Mouse (Mus musculus) ES-Bruce4 (cell line): ENCODE data around the gene Auts2. TPM values are rescaled to one million over a fixed set of nuclear protein-coding genes. Genes with fewer than 3 reads are reported as not detected.

Experiments
- H3K27ac ChIP-seq: 2 replicates; pipeline ENCODE4 v1.5.1; 2012; ENCODE audit warnings: low read length, inconsistent platforms; ENCODE audit not compliant: insufficient read depth
- H3K27me3 ChIP-seq: 2 replicates; pipeline ENCODE4 v1.6.1; 2012; ENCODE audit warnings: mild to moderate bottlenecking, low read length, inconsistent platforms; ENCODE audit not compliant: control insufficient read depth, poor library complexity, insufficient read depth, severe bottlenecking
- H3K36me3 ChIP-seq: 2 replicates; pipeline ENCODE4 v1.6.1; 2012; ENCODE audit warnings: inconsistent platforms, mild to moderate bottlenecking, low read length, moderate library complexity; ENCODE audit not compliant: control insufficient read depth, poor library complexity, insufficient read depth, severe bottlenecking
- H3K4me1 ChIP-seq: one replicate; pipeline ENCODE4 v1.8.1; 2011; ENCODE audit warnings: low read length; ENCODE audit not compliant: control insufficient read depth, insufficient read depth
- H3K4me3 ChIP-seq: 2 replicates; pipeline ENCODE4 v1.5.1; 2011; ENCODE audit warnings: low read depth, mild to moderate bottlenecking, low read length
- H3K9ac ChIP-seq: 2 replicates; pipeline ENCODE4 v1.6.1; 2012; ENCODE audit warnings: low read depth, mild to moderate bottlenecking, inconsistent platforms; ENCODE audit not compliant: poor library complexity, severe bottlenecking
- H3K9me3 ChIP-seq: replicated peaks from 2 replicates; pipeline ENCODE4 v1.6.1; 2012; ENCODE audit warnings: mild to moderate bottlenecking, low read length, inconsistent platforms; ENCODE audit not compliant: control insufficient read depth, poor library complexity, insufficient read depth, severe bottlenecking
- CTCF ChIP-seq: IDR thresholded peaks from one replicate; pipeline ENCODE4 v1.8.1; 2011; ENCODE audit warnings: low read depth, low read length
- EP300 ChIP-seq: IDR thresholded peaks from 2 replicates; pipeline ENCODE4 v1.6.1; 2011; ENCODE audit warnings: low read depth, low read length; ENCODE audit not compliant: insufficient read depth
- POLR2A ChIP-seq: IDR thresholded peaks from one replicate; pipeline ENCODE4 v1.8.1; 2011; ENCODE audit warnings: low read length; ENCODE audit not compliant: insufficient read depth
- polyA plus RNA-seq: library from polyadenylated mRNA; stranded (reverse); fragments of >200 nt; gene quantifications from 2 replicates; pipeline ENCODE4 v1.2.4, GENCODE M21; 2011; ENCODE audit warnings: low read depth; ENCODE audit not compliant: missing spikeins, insufficient read depth, insufficient read length

Gene Auts2
- polyA plus RNA-seq, 1 experiment, result 23.4 TPM

DNA sequence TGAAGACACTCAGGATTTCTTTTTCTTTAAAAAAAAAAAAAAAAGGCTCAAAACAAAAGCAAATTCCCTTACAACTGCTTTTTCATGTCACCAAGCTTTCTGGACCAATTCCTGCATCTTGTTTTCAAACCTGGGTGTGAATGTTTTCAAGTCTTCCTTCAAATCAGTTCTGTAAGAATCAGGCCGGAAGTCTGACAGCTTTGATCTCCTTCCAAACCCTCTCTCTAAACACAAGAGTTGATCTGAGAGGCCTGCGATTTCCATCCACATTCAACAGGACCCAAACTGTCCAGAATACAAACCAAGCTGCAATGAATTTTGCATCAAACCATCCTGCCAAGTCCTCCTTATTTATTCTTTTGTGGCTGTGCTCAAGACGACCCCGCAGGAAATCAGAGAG lies 737.9 kb downstream of the Auts2 start:
- TF ChIP-seq POLR2A (no peak), EP300 (no peak), CTCF (no peak)
- no peaks in the 10 kb centered on the region for H3K36me3 ChIP-seq
- H3K9ac ChIP-seq, result no peak overlapping the region
- no peaks in the 10 kb centered on the region for H3K9me3 ChIP-seq
- H3K4me1 ChIP-seq, result no peaks in the 10 kb centered on the region
- H3K27ac ChIP-seq, result no peak overlapping the region
- H3K27me3 ChIP-seq, result no peaks in the 10 kb centered on the region
- no peak overlapping the region for H3K4me3 ChIP-seq

DNA sequence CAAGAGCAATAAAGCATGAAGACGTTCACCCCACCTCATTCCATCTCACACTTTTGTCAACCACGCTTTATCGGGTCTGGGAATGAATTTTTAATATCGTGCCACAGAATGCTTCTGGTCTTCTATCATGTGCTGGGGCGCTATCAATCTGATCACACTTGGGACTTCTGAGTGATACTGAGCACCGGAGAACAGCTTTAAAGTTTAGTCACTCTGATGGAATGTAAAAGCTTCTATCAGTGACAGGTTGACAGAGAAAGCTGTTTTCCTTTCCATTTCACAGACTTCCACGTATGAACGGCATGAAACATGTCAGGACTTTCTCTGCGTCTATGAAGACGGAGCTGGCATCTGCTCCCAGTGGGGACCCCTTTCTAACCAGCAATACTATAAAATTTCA lies 739.5 kb downstream of the Auts2 start:
- Histone ChIP-seq H3K9me3 (no peaks in the 10 kb centered on the region), H3K9ac (no peak overlapping the region), H3K4me3 (no peak overlapping the region), H3K4me1 (no peaks in the 10 kb centered on the region), H3K36me3 (no peaks in the 10 kb centered on the region), H3K27me3 (no peaks in the 10 kb centered on the region), H3K27ac (no peak overlapping the region)
- TF ChIP-seq CTCF (no peak), POLR2A (no peak), EP300 (no peak)

DNA sequence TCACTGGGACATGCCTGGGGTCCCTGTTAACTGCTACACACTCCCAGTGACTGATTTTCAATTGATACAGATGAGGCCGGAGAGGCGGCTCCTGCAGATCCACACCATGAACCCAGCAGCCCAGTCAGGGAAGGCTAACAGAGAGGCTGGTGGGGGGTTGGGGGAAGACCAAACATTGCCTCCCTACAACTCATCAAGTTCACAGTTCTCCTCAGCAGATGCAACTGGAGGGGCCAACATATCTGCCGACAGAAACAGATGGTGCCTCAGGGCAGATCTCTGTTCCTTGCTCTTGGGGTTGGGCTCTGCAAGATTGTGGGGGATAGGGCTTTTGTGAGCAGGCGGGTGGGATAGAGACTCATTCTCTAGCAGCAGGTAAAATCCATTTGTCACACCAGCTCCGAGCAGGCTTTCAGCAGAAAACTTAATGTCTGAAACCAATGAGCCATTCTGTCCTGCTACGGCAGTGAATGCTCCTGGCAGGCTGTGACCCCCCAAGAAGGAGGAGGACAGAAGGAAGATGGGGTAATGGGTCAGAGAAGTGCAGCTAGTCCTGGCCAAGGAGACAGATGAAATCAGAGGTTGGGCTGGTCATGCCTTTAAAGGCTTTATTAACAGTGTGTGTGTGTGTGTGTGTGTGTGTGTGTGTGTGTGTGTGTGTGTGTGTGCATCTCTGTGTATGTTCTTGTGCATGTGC lies 740.7 kb downstream of the Auts2 start:
- Histone ChIP-seq H3K9me3 (no peaks in the 10 kb centered on the region), H3K27ac (no peak overlapping the region)

GRCm38 (mm10) chr5:131801924-131802323 lies 741.2 kb downstream of the Auts2 start:
- TF ChIP-seq EP300, result no peak
- H3K9me3 ChIP-seq, result no peaks in the 10 kb centered on the region
- no peak overlapping the region for H3K27ac ChIP-seq
- no peaks in the 10 kb centered on the region for H3K4me1 ChIP-seq
- no peaks in the 10 kb centered on the region for H3K36me3 ChIP-seq
- no peak overlapping the region for H3K9ac ChIP-seq
- H3K4me3 ChIP-seq, result no peak overlapping the region
- H3K27me3 ChIP-seq, result no peaks in the 10 kb centered on the region

More for the DNA sequence above, 740.7 kb downstream of the Auts2 start:
- no peak for TF ChIP-seq POLR2A
- TF ChIP-seq EP300, result no peak
- no peak for TF ChIP-seq CTCF
- Histone ChIP-seq H3K4me3 (no peak overlapping the region), H3K36me3 (no peaks in the 10 kb centered on the region), H3K27me3 (no peaks in the 10 kb centered on the region), H3K4me1 (no peaks in the 10 kb centered on the region), H3K9ac (no peak overlapping the region)

DNA sequence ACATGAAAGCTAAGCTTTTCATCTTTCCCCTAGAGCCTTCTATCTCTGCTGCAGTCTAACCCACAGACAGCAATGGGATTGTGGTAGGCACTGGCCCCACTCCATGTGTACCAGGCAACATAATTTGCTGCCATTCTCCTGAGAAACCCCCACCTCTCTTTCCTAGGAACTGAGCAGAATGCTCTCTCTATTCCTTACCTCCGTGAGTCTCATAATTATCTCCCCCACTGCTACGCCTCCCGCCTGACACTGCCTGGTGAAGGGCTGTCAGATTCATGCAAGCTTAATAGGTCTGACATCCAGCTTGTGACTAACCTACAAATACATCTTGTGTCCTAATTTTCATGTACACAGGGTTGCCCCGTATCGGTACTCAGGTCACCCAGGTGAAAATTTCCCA lies 744.8 kb downstream of the Auts2 start:
- Histone ChIP-seq H3K9me3 (no peaks in the 10 kb centered on the region), H3K36me3 (no peaks in the 10 kb centered on the region), H3K4me1 (no peaks in the 10 kb centered on the region), H3K27me3 (no peaks in the 10 kb centered on the region), H3K9ac (no peak overlapping the region), H3K27ac (no peak overlapping the region), H3K4me3 (no peak overlapping the region)
- TF ChIP-seq EP300, result no peak
- no peak for TF ChIP-seq CTCF
- TF ChIP-seq POLR2A, result no peak

DNA sequence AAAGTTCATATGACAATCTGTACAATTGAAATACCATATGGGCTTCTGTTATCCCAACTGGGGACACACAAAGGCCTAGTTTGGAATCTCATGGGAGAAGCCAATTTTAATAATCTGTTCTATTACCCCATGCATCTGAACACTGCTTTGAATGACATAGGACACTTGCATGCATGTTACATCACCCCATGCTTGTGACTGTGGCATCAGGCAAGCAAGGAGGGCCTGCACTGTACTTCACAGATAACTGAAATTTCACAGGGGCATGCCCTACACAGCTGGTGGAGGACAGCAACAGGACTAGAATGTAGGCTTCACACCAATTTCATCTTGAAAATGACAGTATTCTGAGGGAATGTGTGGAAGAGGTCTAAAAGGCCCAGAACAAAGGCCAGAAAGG lies 746.1 kb downstream of the Auts2 start:
- Histone ChIP-seq H3K36me3 (no peaks in the 10 kb centered on the region), H3K9me3 (no peaks in the 10 kb centered on the region), H3K27ac (no peak overlapping the region), H3K9ac (no peak overlapping the region), H3K4me3 (no peak overlapping the region), H3K27me3 (no peaks in the 10 kb centered on the region), H3K4me1 (no peaks in the 10 kb centered on the region)
- TF ChIP-seq POLR2A, result no peak
- no peak for TF ChIP-seq EP300
- no peak for TF ChIP-seq CTCF
